Mouse (Mus musculus) midbrain, embryonic 13.5 days (tissue): ENCODE measurements around the gene Cfd. TPM values are rescaled to one million over a fixed set of nuclear protein-coding genes. Genes with fewer than 3 reads are reported as not detected.

Experiments
- microRNA-seq: library from miRNA; unstranded; fragments of <30 nt; microRNA quantifications from one replicate; pipeline ENCODE4, GENCODE M21; 2016
- polyA plus RNA-seq: library from polyadenylated mRNA; unstranded; fragments of >200 nt; fragmentation: Nextera tagmentation; extraction: Ambion mirVana; gene quantifications from 2 replicates; pipeline ENCODE4 v1.2.1, GENCODE M21; 2015

The Cfd gene
- polyA plus RNA-seq, 1 experiment from 2014 or later: not detected

Small RNA genes within 50 kb of the gene (microRNA-seq; reads per million reads assigned to microRNA genes)
- gene Mir6910: not detected

Other genes starting within 250 kb of the Cfd start
- gene Odf3l2, start 245.1 kb upstream of the Cfd start, polyA plus RNA-seq: 0.27 TPM in 1 of 2 replicates, not detected in the other
- gene Madcam1, start 226.3 kb upstream of the Cfd start, polyA plus RNA-seq: 0.50 and 0.90 TPM in 2 replicates
- 80.8 and 84.1 TPM in 2 replicates for gene Tpgs1, start 221.5 kb upstream of the Cfd start, polyA plus RNA-seq
- gene Cdc34, start 208.7 kb upstream of the Cfd start, polyA plus RNA-seq: 109 and 110 TPM in 2 replicates
- 1.4 and 1.7 TPM in 2 replicates for gene Gzmm, start 201.8 kb upstream of the Cfd start, polyA plus RNA-seq
- 564 and 608 TPM in 2 replicates for gene Bsg, start 186.4 kb upstream of the Cfd start, polyA plus RNA-seq
- 0.18 and 0.43 TPM in 2 replicates for gene Hcn2, start 174.2 kb upstream of the Cfd start, polyA plus RNA-seq
- gene Polrmt, start 144.3 kb upstream of the Cfd start, polyA plus RNA-seq: 38.5 and 43.9 TPM in 2 replicates
- gene Fgf22, start 135.8 kb upstream of the Cfd start, polyA plus RNA-seq: 1.1 and 1.3 TPM in 2 replicates
- 71.5 and 82.3 TPM in 2 replicates for gene Rnf126, start 123.9 kb upstream of the Cfd start, polyA plus RNA-seq
- gene Fstl3, start 113.6 kb upstream of the Cfd start, polyA plus RNA-seq: 0.63 and 1.1 TPM in 2 replicates
- not detected in 2 replicates for gene Prss57, start 99.9 kb upstream of the Cfd start, polyA plus RNA-seq
- 246 and 261 TPM in 2 replicates for gene Palm, start 97.3 kb upstream of the Cfd start, polyA plus RNA-seq
- 0.36 and 0.85 TPM in 2 replicates for gene Misp, start 69.9 kb upstream of the Cfd start, polyA plus RNA-seq
- gene Ptbp1, start 36.4 kb upstream of the Cfd start, polyA plus RNA-seq: 106 and 116 TPM in 2 replicates
- gene Prtn3, start 16.4 kb upstream of the Cfd start, polyA plus RNA-seq: 14.9 and 16.9 TPM in 2 replicates
- 426 and 432 TPM in 2 replicates for gene Plppr3, start 16.2 kb upstream of the Cfd start, polyA plus RNA-seq
- not detected in 2 replicates for gene Elane, start 4.6 kb upstream of the Cfd start, polyA plus RNA-seq
- gene Med16, start 18.1 kb downstream of the Cfd start, polyA plus RNA-seq: 62.9 and 69.1 TPM in 2 replicates
- gene Gm26602, start 20.0 kb downstream of the Cfd start, polyA plus RNA-seq: 17.5 and 34.1 TPM in 2 replicates
- gene Kiss1r, start 26.1 kb downstream of the Cfd start, polyA plus RNA-seq: 2.2 and 2.3 TPM in 2 replicates
- 231 TPM in 2 replicates for gene R3hdm4, start 30.4 kb downstream of the Cfd start, polyA plus RNA-seq
- gene Arid3a, start 36.2 kb downstream of the Cfd start, polyA plus RNA-seq: 3.8 and 3.9 TPM in 2 replicates
- gene Wdr18, start 69.3 kb downstream of the Cfd start, polyA plus RNA-seq: 76.7 and 78.4 TPM in 2 replicates
- 0.24 and 0.57 TPM in 2 replicates for gene Grin3b, start 79.9 kb downstream of the Cfd start, polyA plus RNA-seq
- 13.7 and 16.7 TPM in 2 replicates for gene Tmem259, start 93.5 kb downstream of the Cfd start, polyA plus RNA-seq
- 29.5 and 37.1 TPM in 2 replicates for gene Cnn2, start 97.7 kb downstream of the Cfd start, polyA plus RNA-seq
- gene Abca7, start 105.6 kb downstream of the Cfd start, polyA plus RNA-seq: 5.4 and 5.8 TPM in 2 replicates
- gene Arhgap45, start 125.8 kb downstream of the Cfd start, polyA plus RNA-seq: 1.5 and 1.6 TPM in 2 replicates
- 159 and 174 TPM in 2 replicates for gene Polr2e, start 148.9 kb downstream of the Cfd start, polyA plus RNA-seq
- gene Gpx4, start 156.3 kb downstream of the Cfd start, polyA plus RNA-seq: 498 and 532 TPM in 2 replicates
- gene Sbno2, start 214.7 kb downstream of the Cfd start, polyA plus RNA-seq: 13.4 and 15.3 TPM in 2 replicates
- 17.7 and 20.7 TPM in 2 replicates for gene Stk11, start 224.9 kb downstream of the Cfd start, polyA plus RNA-seq
- gene Atp5d, start 247.8 kb downstream of the Cfd start, polyA plus RNA-seq: 391 and 394 TPM in 2 replicates
- 40.6 and 45.3 TPM in 2 replicates for gene Cbarp, start 250.0 kb downstream of the Cfd start, polyA plus RNA-seq